Mouse (Mus musculus) layer of hippocampus, adult 2 months (tissue): Measurements from ENCODE around the gene Rnf216. TPM values are rescaled to one million over a fixed set of nuclear protein-coding genes. Genes with fewer than 3 reads are reported as not detected.

ENCODE experiments used
- DNase-seq, 2 experiments: peaks; one replicate each; pipeline ENCODE4 v3.0.0; 2022; ENCODE audit warnings: low spot score in 2 of 2
- H3K27ac ChIP-seq: fragments of 200-600 bp; 2 replicates; pipeline ENCODE4 v1.8.1; 2022
- H3K4me3 ChIP-seq: fragments of 200-600 bp; 2 replicates; pipeline ENCODE4 v1.8.1; 2022; ENCODE audit warnings: mild to moderate bottlenecking
- CTCF ChIP-seq: fragments of 200-600 bp; conservative IDR thresholded peaks from 2 replicates; pipeline ENCODE4 v1.8.1; 2022; ENCODE audit warnings: antibody characterized with exemption, mild to moderate bottlenecking, moderate library complexity
- total RNA-seq, 2 experiments: library from RNA; stranded (reverse); gene quantifications; 2 replicates each; pipeline ENCODE4 v1.2.3; 2021

The Rnf216 gene
- total RNA-seq, 2 experiments from 2014 or later = 47.8 to 52.5 TPM

DNA sequence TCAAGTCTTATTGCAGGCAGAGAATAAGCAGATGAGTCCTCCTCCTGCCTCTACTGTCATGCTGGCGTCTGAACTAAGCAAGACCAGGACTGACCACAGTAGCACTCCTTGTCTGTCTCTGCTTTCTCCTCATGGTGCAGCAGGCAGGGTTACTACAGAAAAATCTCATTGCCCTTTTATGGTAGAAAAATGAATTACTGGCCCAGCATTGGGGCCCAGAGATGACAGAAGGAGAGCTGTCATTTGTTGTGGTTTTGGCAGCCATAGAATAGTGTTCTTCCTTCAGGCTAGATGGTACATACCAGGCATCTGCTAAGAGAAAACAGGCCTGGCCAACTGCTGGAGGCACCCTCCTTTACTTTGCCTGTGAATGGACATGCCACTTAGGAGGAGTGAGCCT, 55.0 kb downstream of the Rnf216 start:
- peak overlapping the region; percentile 88 for H3K27ac ChIP-seq
- H3K4me3 ChIP-seq = no peak overlapping the region
- DNase-seq = peak in 1 of 2 experiments; percentile 26
- no peak for TF ChIP-seq CTCF

DNA sequence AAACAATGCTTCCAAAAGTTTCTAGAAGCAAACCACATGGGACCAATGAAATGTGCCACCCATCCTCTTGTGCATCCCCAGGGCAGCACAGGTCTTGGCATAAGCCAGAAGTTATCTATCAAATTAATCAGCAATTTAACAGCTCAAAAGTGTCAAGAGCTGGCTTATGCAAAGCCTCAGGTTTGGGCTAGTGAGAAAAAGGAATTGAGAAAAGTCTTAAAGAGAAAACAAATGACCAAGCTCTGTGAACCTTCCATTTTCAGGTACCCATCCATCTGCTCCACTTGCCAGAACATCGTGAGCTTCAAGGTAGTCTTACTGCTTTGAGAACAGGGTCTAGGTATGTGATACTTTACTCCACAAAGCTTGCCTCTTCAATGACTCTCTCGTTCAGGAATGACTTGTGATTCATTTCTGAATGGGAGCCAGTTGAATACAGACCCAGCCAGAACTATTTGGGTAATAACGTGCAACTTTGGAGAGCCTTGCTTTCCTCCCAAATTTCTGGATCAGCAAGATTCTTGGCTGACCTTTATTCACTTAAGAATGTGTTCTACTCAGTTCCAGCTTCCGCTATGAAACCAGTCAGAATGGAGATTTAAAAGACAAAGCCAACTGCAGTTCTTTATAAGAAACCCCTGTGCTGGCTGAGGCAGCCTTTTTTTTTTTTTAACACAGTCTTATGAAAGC, 56.5 kb downstream of the Rnf216 start:
- peak overlapping the region; percentile 88 for H3K27ac ChIP-seq

DNA sequence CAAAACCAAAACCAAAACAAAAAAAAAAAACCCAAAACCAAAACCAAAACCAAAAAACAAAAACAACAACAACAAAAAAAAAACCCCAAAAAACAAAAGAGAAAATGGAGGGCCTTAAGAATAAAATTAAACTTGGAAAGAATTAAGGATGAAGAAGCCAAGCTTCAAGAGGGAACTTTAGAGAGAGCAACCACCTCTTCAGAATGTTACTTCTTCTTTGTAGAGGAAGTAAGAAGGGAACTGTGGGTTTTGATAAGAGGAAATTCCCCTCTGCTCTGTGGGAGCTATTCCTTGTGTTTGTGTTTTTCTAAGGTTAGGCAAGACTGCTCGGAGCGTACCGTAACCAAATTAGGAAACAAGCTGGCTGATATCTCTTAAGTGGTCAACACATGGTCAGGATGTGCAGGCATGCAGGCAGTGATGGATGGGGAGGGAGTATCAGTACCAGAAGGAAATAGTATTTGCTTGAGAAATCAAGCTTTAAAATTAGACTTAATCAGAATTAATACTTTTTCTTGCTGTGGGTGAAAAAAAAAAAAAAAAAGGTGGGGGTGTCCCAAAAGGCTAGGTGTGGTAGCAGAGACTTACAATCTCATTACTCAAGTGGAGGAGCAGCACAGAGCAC, 57.2 kb downstream of the Rnf216 start:
- Histone ChIP-seq H3K4me3 (no peak overlapping the region), H3K27ac (peak overlapping the region; percentile 88)
- no peak for DNase-seq
- no peak for TF ChIP-seq CTCF

More for the DNA sequence above, 56.5 kb downstream of the Rnf216 start:
- TF ChIP-seq CTCF = no peak
- DNase-seq = no peak
- H3K4me3 ChIP-seq = no peak overlapping the region

DNA sequence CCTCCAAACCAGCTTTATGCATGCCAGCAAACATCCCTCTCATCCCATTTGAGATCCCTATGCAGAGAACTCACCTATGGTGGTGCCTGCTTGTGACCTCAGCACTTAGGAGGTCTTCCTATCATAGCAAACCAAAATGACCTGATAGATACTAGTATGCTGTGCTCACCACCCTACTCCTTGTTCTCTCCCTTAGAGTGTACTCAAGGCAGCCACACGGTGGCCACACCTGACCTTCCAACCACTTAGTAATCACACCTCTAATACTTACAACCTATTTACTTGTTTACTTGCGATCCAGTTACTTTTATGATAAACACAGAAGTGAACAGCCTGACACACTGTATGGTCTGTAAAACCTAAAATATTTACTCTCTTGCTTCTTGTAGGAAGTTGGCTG, 58.1 kb downstream of the Rnf216 start:
- DNase-seq = no peak
- no peak for TF ChIP-seq CTCF
- Histone ChIP-seq H3K27ac (peak overlapping the region; percentile 84), H3K4me3 (no peak overlapping the region)

DNA sequence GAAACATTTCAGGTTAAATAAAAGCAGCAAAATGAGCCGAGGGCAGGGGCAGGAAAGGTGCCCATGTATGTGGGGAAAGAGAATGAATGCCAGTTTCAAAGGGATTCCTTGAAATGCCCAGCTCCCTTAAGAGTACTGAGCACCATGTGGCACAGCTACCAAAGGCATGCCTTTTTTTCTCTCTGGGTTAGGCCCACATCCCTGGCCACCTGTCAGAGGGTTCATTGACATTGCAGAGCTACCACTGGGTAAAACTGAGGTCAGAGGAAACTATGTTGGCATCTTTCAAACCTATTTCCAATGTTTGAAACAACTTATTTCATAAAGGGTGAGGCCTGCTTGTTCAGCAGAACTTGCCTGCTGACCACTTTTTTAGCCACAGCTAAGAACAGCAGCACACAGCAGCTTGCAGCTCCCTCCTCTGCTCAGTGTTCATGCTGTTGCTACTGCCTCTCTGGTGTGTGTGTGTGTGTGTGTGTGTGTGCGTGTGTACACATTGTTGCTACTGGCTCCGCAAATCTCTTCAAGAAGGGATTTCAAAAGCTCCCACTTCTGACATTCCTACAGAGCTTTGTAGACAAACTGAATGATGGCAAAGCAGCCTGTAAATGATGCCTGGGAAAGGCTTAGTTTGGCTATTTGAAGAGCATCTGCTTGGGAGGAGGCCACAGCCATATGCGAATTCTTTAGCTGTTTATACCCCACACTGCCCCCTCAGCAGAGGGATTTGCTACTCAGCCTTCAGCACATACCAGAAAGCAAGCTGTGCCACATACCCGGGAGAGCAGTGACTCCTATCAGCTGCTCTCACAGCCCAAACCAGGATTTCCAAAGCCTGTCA, 59.4 kb downstream of the Rnf216 start:
- peak; percentile 54 to 77 for DNase-seq
- H3K4me3 ChIP-seq = no peak overlapping the region
- H3K27ac ChIP-seq = peak overlapping the region; percentile 84
- no peak for TF ChIP-seq CTCF

DNA sequence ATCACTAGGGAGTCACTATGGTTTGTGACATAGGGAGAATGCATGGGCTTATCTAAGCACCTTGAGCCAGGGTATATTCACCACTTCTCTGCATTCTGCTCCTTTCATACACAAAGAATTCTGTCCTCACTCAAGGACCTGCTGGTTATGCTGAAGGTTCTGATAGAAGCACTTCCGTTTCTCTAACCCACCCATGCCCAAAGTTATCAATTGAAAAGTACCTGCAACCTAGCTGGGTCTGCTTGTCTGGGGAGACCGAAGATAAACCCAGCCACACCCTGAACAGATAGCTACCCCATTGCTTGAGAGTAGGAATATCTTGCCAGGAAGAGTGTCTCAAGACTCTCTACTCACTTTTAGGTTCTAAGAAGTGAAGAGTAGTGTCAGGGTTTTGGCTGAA, 60.1 kb downstream of the Rnf216 start:
- no peak for TF ChIP-seq CTCF
- DNase-seq = no peak
- H3K4me3 ChIP-seq = no peak overlapping the region
- H3K27ac ChIP-seq = peak overlapping the region; percentile 84

DNA sequence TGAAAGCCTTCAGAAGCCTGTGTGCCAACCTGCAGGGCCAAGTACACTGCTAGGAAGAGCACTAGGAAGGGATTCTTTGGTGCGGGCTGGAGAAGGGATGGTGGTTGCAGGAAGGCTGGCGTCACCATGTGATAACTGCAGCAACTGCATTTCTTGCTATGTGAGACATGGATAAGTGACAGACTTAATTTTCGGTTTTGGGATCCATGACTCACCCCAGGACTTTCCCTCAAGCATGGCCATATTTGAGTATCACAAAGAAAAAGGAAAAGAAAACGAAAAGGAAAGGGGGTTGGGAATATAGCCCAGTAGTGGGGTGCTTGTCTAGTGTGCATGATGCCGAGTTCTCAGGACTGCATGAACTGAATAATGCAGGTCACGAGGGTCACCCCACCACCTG, 60.9 kb downstream of the Rnf216 start:
- Histone ChIP-seq H3K4me3 (no peak overlapping the region), H3K27ac (peak overlapping the region; percentile 84; the same call in 1 of the 2 replicates)
- TF ChIP-seq CTCF = no peak
- no peak for DNase-seq

DNA sequence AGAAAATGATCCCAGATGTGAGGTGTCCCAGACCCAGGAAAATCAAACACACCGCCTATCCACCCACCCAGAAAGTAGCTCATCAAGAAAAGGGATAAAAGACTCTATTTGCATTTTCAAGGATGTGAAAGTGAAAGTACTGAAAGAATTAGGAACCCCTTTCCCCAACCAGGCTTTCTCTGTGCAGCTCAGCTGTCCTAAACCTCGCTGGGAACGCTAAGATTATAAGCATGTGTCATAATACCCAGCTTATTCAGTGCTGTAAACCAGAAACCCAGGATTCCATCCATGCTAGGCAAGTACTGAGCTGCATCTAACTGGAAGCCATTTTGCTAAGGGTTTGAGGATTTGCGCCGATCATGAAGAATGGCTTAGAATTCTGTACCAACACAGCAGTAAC, 62.5 kb downstream of the Rnf216 start:
- no peak for DNase-seq
- peak overlapping the region; percentile 84 for H3K27ac ChIP-seq
- no peak for TF ChIP-seq CTCF

DNA sequence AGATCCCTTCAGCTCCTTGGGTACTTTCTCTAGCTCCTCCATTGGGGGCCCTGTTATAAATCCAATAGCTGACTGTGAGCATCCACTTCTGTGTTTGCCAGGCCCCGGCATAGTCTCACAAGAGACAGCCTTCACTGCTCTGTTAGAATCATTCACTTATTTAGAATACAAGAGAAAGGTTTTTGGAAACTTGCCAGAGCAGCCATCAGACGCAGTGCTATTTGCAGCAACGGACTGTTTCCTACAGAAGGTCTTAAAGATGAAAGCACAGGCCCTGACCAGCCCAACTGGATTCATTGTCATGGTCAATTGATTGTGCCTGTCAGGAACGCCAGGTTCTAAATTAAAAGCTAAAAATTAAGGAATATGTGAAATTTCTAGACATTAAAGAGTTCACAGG, 63.0 kb downstream of the Rnf216 start:
- peak overlapping the region; percentile 84 for H3K27ac ChIP-seq
- no peak for TF ChIP-seq CTCF
- H3K4me3 ChIP-seq = no peak overlapping the region
- no peak for DNase-seq

More for the DNA sequence above, 62.5 kb downstream of the Rnf216 start:
- H3K4me3 ChIP-seq = no peak overlapping the region

DNA sequence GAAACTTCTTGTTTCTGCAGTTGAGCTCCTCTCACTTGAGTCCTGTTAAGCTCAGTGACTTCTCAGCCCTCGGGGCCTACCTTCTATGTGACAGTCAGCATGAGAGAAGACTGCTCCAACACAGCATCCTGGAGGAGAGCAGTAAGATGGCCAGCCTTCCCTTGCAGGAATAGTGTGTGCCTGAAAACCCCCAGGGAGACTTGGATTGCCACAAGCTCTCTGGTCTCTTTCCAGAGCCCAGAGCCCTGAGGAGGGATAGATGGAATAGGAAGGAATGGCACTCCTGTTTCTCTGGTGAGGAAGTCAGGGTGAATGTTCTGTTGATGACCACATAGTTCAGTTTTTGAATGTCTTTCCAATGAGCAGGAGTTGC, 63.8 kb downstream of the Rnf216 start:
- Histone ChIP-seq H3K4me3 (no peak overlapping the region), H3K27ac (peak overlapping the region; percentile 84)
- no peak for DNase-seq
- no peak for TF ChIP-seq CTCF

DNA sequence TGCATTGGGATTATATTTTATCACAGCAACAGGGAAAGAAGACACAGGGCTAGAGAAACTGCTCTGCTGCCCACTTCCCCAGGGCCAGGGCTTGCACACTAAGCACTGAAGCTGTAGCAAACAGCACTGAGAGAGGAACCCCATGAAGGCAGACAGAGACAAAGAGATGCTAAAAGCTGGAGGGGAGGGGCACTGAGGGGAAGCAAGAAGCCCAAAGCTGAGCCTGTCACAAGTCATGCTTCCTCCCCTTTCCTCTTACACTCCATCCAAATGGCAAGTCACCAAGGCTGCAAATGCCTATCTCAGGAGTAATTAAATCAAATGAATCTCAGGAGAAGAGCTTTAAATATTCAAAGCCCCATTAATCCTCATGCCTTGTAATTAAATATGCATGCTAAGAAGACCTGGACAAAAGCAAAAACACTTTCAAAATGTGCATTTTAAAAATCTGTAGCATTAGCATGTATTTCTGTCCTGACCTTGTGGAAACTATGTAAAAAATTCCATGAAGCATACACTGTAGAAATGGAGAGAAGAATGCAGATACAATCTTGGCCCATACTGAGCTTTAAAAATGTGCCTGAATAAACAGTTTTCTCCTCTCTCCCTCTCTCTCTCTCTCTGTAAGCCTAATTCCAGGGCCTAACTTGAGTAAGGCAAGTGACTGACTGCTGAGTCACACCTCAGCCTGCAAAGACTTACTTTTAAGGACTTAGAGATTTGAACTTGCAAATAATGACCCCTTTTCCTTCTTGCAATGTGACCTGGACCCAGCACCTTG, 64.4 kb downstream of the Rnf216 start:
- H3K4me3 ChIP-seq = no peak overlapping the region
- no peak for DNase-seq
- TF ChIP-seq CTCF = no peak
- H3K27ac ChIP-seq = peak overlapping the region; percentile 84

DNA sequence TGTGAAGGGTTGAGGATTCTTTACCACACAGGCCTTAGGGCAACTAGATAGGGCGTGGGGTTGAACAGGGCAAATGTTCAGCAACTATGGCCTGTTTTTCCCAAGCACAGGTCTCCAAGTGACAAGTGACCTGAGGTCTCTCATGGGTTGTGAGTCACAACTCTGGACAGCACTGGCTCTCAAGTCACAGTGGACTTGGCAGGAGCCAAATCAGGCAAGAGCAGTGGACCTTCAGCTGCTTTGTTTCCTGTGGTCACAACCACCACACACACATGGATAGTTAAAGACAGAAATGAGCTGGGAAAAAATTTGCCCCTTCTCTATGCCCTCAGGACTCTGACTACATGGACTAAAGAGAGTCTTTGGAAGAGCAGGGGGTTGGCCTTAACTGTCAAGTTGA, 65.2 kb downstream of the Rnf216 start:
- Histone ChIP-seq H3K4me3 (no peak overlapping the region), H3K27ac (peak overlapping the region; percentile 84)
- DNase-seq = no peak
- TF ChIP-seq CTCF = no peak

DNA sequence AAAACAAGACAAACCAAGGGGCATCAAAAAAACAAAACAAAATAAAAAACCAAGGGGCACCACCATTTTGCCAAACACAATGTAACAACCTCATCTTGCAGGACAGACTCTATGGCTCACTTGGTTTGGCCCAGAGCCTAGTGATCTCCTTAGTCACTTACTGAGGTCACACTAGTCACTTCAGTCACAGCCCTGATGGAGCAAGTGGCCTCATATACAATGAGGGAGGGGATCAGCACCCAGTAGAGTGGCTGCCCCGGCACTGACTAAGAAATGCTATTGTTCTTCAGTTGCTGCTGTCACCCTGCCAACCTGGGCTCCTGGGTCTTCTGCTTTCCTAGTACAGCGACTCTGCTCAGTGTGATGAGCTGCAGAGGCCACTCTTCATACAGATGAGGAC, 68.9 kb downstream of the Rnf216 start:
- no peak for DNase-seq
- Histone ChIP-seq H3K27ac (peak overlapping the region; percentile 33; the same call in 1 of the 2 replicates), H3K4me3 (no peak overlapping the region)
- no peak for TF ChIP-seq CTCF
